Mouse (Mus musculus) stomach, embryonic 16.5 days (tissue): ENCODE data around the gene Bak1. TPM values are rescaled to one million over a fixed set of nuclear protein-coding genes. Genes with fewer than 3 reads are reported as not detected.

Experiments used
- ATAC-seq: fragments of 200-750 bp; cut with Nextera tagmentation; 2 replicates; pipeline ENCODE4 v1.8.0; 2017; ENCODE audit warnings: moderate number of reproducible peaks, moderate TSS enrichment; ENCODE audit not compliant: insufficient read depth, low FRiP score
- H3K27ac ChIP-seq: fragments of 300-500 bp; sonication (generic); 2 replicates; pipeline ENCODE4 v1.5.1; 2014; ENCODE audit warnings: low read length
- H3K27me3 ChIP-seq: fragments of 300-500 bp; sonication (generic); 2 replicates; pipeline ENCODE4 v1.6.1; 2014; ENCODE audit warnings: low read length, control low read depth, mixed read lengths; ENCODE audit not compliant: control insufficient read depth, insufficient read depth
- H3K36me3 ChIP-seq: fragments of 300-500 bp; sonication (generic); 2 replicates; pipeline ENCODE4 v1.6.1; 2014; ENCODE audit warnings: low read length; ENCODE audit not compliant: control insufficient read depth, insufficient read depth
- H3K4me1 ChIP-seq: fragments of 300-500 bp; sonication (generic); 2 replicates; pipeline ENCODE4 v1.6.1; 2014; ENCODE audit warnings: low read length, control low read depth, mixed read lengths; ENCODE audit not compliant: control insufficient read depth, insufficient read depth
- H3K4me2 ChIP-seq: fragments of 300-500 bp; sonication (generic); 2 replicates; pipeline ENCODE4 v1.6.1; 2014; ENCODE audit warnings: low read depth, low read length, mixed read lengths
- H3K4me3 ChIP-seq: fragments of 300-500 bp; sonication (generic); replicated peaks from 2 replicates; pipeline ENCODE4 v1.5.1; 2014; ENCODE audit warnings: mild to moderate bottlenecking, low read length
- H3K9ac ChIP-seq: fragments of 300-500 bp; sonication (generic); 2 replicates; pipeline ENCODE4 v1.6.1; 2014; ENCODE audit warnings: low read length
- H3K9me3 ChIP-seq: fragments of 300-500 bp; sonication (generic); replicated peaks from 2 replicates; pipeline ENCODE4 v1.6.1; 2016; ENCODE audit warnings: low read length, control low read depth; ENCODE audit not compliant: control insufficient read depth
- WGBS: fragments of 180-500 bp; shearing (Covaris S2); extraction: QIAGEN DNeasy Blood & Tissue Kit; methylation state at CpG from one replicate; pipeline ENCODE4 v1.1.7; 2014; 5-methylcytosine and 5-hydroxymethylcytosine counted together
- polyA plus RNA-seq: library from polyadenylated mRNA; unstranded; fragments of >200 nt; fragmentation: Nextera tagmentation; extraction: Ambion mirVana; gene quantifications from 2 replicates; pipeline ENCODE4 v1.2.1, GENCODE M21; 2015

Gene Bak1
- polyA plus RNA-seq, 1 experiment from 2014 or later: 6.7 TPM

GRCm38 (mm10) chr17:27042840-27043239, 14.0 kb upstream of the Bak1 start:
- Histone ChIP-seq H3K4me1 (peaks cover 35% of the 10 kb centered on the region), H3K4me2 (no peak overlapping the region), H3K4me3 (no peak overlapping the region), H3K9me3 (no peaks in the 10 kb centered on the region), H3K27ac (0 out of 2 replicates have a peak overlapping the region, but pooled peaks have one; percentile 6), H3K9ac (peak overlapping the region; percentile 44), H3K27me3 (no peaks in the 10 kb centered on the region), H3K36me3 (no peaks in the 10 kb centered on the region)
- no peak for ATAC-seq
- WGBS: 65% methylated on average over 6 of the region's 6 CpGs

- H3K4me3 ChIP-seq: no peak overlapping the region
- H3K9ac ChIP-seq: no peak overlapping the region
- H3K27ac ChIP-seq: no peak overlapping the region
- WGBS: 92% methylated on average over 2 of the region's 2 CpGs
- peaks cover 36% of the 10 kb centered on the region for H3K4me1 ChIP-seq
- no peaks in the 10 kb centered on the region for H3K36me3 ChIP-seq
- no peak overlapping the region for H3K4me2 ChIP-seq
- ATAC-seq: no peak
- no peaks in the 10 kb centered on the region for H3K9me3 ChIP-seq
- no peaks in the 10 kb centered on the region for H3K27me3 ChIP-seq
Measured at GRCm38 (mm10) chr17:27041787-27042055, 12.9 kb upstream of the Bak1 start.

GRCm38 (mm10) chr17:27041046-27041786, 12.4 kb upstream of the Bak1 start:
- H3K27ac ChIP-seq: no peak overlapping the region
- no peak overlapping the region for H3K4me2 ChIP-seq
- no peak for ATAC-seq
- H3K27me3 ChIP-seq: no peaks in the 10 kb centered on the region
- WGBS: 53% methylated on average over 11 of the region's 13 CpGs
- H3K9ac ChIP-seq: 0 out of 2 replicates have a peak overlapping the region, but pooled peaks have one; percentile 38
- no peak overlapping the region for H3K4me3 ChIP-seq
- no peaks in the 10 kb centered on the region for H3K9me3 ChIP-seq
- H3K36me3 ChIP-seq: no peaks in the 10 kb centered on the region
- H3K4me1 ChIP-seq: peaks cover 36% of the 10 kb centered on the region

GRCm38 (mm10) chr17:27040304-27041045, 11.7 kb upstream of the Bak1 start:
- no peak for ATAC-seq
- H3K9ac ChIP-seq: peak overlapping the region; percentile 38; the same call in 1 of the 2 replicates

GRCm38 (mm10) chr17:27039432-27040102, 10.8 kb upstream of the Bak1 start:
- Histone ChIP-seq H3K9ac (peak overlapping the region; percentile 59), H3K4me3 (no peak overlapping the region), H3K9me3 (no peaks in the 10 kb centered on the region), H3K36me3 (no peaks in the 10 kb centered on the region), H3K27ac (peak overlapping the region; percentile 60; the same call in 1 of the 2 replicates), H3K4me1 (peaks cover 36% of the 10 kb centered on the region), H3K27me3 (no peaks in the 10 kb centered on the region), H3K4me2 (peak overlapping the region; percentile 13; the same call in 1 of the 2 replicates)
- no peak for ATAC-seq
- 72% methylated on average over 10 of the region's 10 CpGs for WGBS

More at GRCm38 (mm10) chr17:27040304-27041045, 11.7 kb upstream of the Bak1 start:
- Histone ChIP-seq H3K36me3 (no peaks in the 10 kb centered on the region), H3K4me1 (peaks cover 36% of the 10 kb centered on the region), H3K9me3 (no peaks in the 10 kb centered on the region), H3K4me2 (peak overlapping the region; percentile 13; the same call in 1 of the 2 replicates), H3K27me3 (no peaks in the 10 kb centered on the region), H3K27ac (peak overlapping the region; percentile 26; the same call in 1 of the 2 replicates), H3K4me3 (no peak overlapping the region)
- WGBS: 26% methylated on average over 20 of the region's 20 CpGs

GRCm38 (mm10) chr17:27038335-27039050, 9.7 kb upstream of the Bak1 start:
- Histone ChIP-seq H3K27me3 (no peaks in the 10 kb centered on the region), H3K4me1 (peaks cover 36% of the 10 kb centered on the region), H3K4me3 (no peak overlapping the region; the same call in 1 of the 2 replicates), H3K4me2 (peak overlapping the region; percentile 33), H3K27ac (peak overlapping the region; percentile 60), H3K36me3 (no peaks in the 10 kb centered on the region), H3K9ac (peak overlapping the region; percentile 59), H3K9me3 (no peaks in the 10 kb centered on the region)
- ATAC-seq: peak; percentile 76
- WGBS: 32% methylated on average over 18 of the region's 18 CpGs

- no peaks in the 10 kb centered on the region for H3K27me3 ChIP-seq
- H3K4me3 ChIP-seq: no peak overlapping the region
- ATAC-seq: no peak
- H3K9me3 ChIP-seq: no peaks in the 10 kb centered on the region
- no peak overlapping the region for H3K4me2 ChIP-seq
- H3K9ac ChIP-seq: 0 out of 2 replicates have a peak overlapping the region, but pooled peaks have one; percentile 18
- no peak overlapping the region; the same call in 1 of the 2 replicates for H3K27ac ChIP-seq
- peaks cover 32% of the 10 kb centered on the region for H3K4me1 ChIP-seq
- WGBS: 62% methylated on average over 7 of the region's 7 CpGs
- no peaks in the 10 kb centered on the region for H3K36me3 ChIP-seq
Measured at GRCm38 (mm10) chr17:27036465-27036864, 7.7 kb upstream of the Bak1 start.

- ATAC-seq: peak; percentile 49; the same call in 1 of the 2 replicates
- Histone ChIP-seq H3K9ac (no peak overlapping the region), H3K4me2 (peak overlapping the region; percentile 7; the same call in 1 of the 2 replicates)
Measured at GRCm38 (mm10) chr17:27032869-27033268, 4.1 kb upstream of the Bak1 start.

More at GRCm38 (mm10) chr17:27032869-27033268, 4.1 kb upstream of the Bak1 start:
- H3K4me1 ChIP-seq: peaks cover 8% of the 10 kb centered on the region; the same call in 1 of the 2 replicates
- no peak overlapping the region for H3K4me3 ChIP-seq
- H3K27ac ChIP-seq: no peak overlapping the region
- no peaks in the 10 kb centered on the region for H3K9me3 ChIP-seq
- under 1% methylated on average over 14 of the region's 14 CpGs for WGBS
- no peaks in the 10 kb centered on the region for H3K36me3 ChIP-seq
- no peaks in the 10 kb centered on the region for H3K27me3 ChIP-seq
